Mouse (Mus musculus) heart, embryonic 16.5 days (tissue): ENCODE measurements around the gene AC109138.7. TPM values are rescaled to one million over a fixed set of nuclear protein-coding genes. Genes with fewer than 3 reads are reported as not detected.
A peak's percentile ranks its signal among the peaks of the same experiment; 100 is the strongest.

Source experiments
- ATAC-seq: fragments of 200-750 bp; cut with Nextera tagmentation; replicated peaks from 2 replicates; pipeline ENCODE4 v1.8.0; 2017; ENCODE audit warnings: moderate number of reproducible peaks; ENCODE audit not compliant: insufficient read depth, low FRiP score; ENCODE audit errors: extremely low read depth
- H3K27ac ChIP-seq: fragments of 300-500 bp; sonication (generic); 2 replicates; pipeline ENCODE4 v1.5.1; 2014; ENCODE audit warnings: mild to moderate bottlenecking, low read length, control low read depth, moderate library complexity
- H3K27me3 ChIP-seq: fragments of 300-500 bp; sonication (generic); 2 replicates; pipeline ENCODE4 v1.6.1; 2014; ENCODE audit warnings: low read length, mixed read lengths; ENCODE audit not compliant: control insufficient read depth, insufficient read depth
- H3K36me3 ChIP-seq: fragments of 300-500 bp; sonication (generic); 2 replicates; pipeline ENCODE4 v1.6.1; 2014; ENCODE audit not compliant: control insufficient read depth, insufficient read depth
- H3K4me1 ChIP-seq: fragments of 300-500 bp; sonication (generic); 2 replicates; pipeline ENCODE4 v1.6.1; 2014; ENCODE audit warnings: low read length, mixed read lengths; ENCODE audit not compliant: control insufficient read depth, insufficient read depth
- H3K4me2 ChIP-seq: fragments of 300-500 bp; sonication (generic); 2 replicates; pipeline ENCODE4 v1.6.1; 2014; ENCODE audit warnings: low read depth, mild to moderate bottlenecking, control low read depth, low read length
- H3K4me3 ChIP-seq: fragments of 300-500 bp; sonication (generic); 2 replicates; pipeline ENCODE4 v1.5.1; 2014; ENCODE audit warnings: mild to moderate bottlenecking, control low read depth, low read length
- H3K9ac ChIP-seq: fragments of 300-500 bp; sonication (generic); 2 replicates; pipeline ENCODE4 v1.6.1; 2014; ENCODE audit warnings: low read length, control low read depth
- H3K9me3 ChIP-seq: fragments of 300-500 bp; sonication (generic); replicated peaks from 2 replicates; pipeline ENCODE4 v1.6.1; 2016; ENCODE audit warnings: low read length; ENCODE audit not compliant: control insufficient read depth
- WGBS: fragments of 180-500 bp; shearing (Covaris S2); extraction: QIAGEN DNeasy Blood & Tissue Kit; methylation state at CpG from one replicate; pipeline ENCODE4 v1.1.7; 2014; 5-methylcytosine and 5-hydroxymethylcytosine counted together
- polyA plus RNA-seq: library from polyadenylated mRNA; unstranded; fragments of >200 nt; fragmentation: Nextera tagmentation; extraction: Ambion mirVana; gene quantifications from 2 replicates; pipeline ENCODE4 v1.2.1, GENCODE M21; 2015

Gene AC109138.7
- polyA plus RNA-seq, 1 experiment from 2014 or later, result not detected

DNA sequence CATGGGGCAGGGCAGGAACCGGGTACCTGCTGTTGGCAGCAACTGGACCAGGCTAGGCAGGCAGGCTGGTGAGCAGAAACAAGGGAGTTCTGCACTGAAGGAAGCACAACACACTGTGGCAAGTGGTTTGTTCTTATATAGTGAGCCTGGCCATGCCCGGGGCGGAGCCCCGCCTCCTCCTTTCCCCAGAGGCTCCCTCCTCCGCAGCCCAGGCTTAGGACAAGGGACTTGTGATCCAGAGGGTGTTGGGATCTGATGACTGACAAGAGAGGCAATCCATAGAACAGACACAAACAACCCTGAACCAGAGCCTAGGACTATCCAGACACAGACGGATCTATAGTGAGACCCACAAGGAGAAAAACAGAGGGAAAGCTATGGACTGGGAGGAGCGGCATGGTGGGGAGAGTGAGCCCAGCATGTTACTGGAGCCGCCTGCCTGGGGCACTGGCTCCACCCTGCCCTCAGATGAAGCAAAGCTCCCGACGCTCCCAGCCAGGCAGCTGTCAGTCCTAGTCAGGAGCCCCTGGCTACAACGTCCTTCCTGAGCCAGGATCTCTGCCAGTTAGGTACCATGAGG is 38.7 kb upstream of the AC109138.7 start, which contains the start of gene Carns1:
Carns1 (minus strand) TSS at position 112 of the 580 bp plus-strand sequence.
- Histone ChIP-seq H3K27me3 (no peaks in the 10 kb centered on the region), H3K4me3 (peak within 1 kb of the TSS; percentile 46), H3K4me2 (peak within 1 kb of the TSS; percentile 68), H3K9me3 (no peaks in the 10 kb centered on the region), H3K4me1 (peaks cover 45% of the 10 kb centered on the region), H3K36me3 (no peaks in the 10 kb centered on the region), H3K9ac (peak within 1 kb of the TSS; percentile 66), H3K27ac (peak within 1 kb of the TSS; percentile 88)
- WGBS, result 10% methylated on average over 11 of the region's 11 CpGs
- peak; percentile 50 for ATAC-seq

DNA sequence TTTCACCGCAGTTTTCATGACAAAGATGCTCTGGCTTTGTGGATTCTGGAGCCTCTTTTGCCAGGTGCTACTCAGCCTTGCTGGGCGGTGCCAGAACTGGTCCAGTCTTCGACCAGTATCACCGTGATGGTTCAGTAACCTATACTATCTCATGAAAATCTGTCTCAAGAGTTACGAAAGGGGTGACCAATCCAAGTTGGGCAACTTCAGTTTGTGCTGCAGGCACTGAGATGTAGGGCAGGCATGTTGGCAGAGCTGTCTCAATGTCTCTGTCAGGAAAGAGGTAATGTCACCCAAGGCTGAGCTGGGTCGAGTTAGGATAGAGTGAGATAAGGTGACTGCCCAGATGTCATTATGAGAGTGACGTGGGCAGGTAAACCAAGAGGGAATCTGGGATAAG is 33.7 kb upstream of the AC109138.7 start:
- Histone ChIP-seq H3K4me1 (peaks cover 14% of the 10 kb centered on the region), H3K36me3 (no peaks in the 10 kb centered on the region), H3K4me3 (no peak overlapping the region), H3K27me3 (no peaks in the 10 kb centered on the region), H3K4me2 (no peak overlapping the region), H3K27ac (no peak overlapping the region), H3K9me3 (no peaks in the 10 kb centered on the region), H3K9ac (no peak overlapping the region)
- 81% methylated on average over 7 of the region's 7 CpGs for WGBS
- no peak for ATAC-seq

DNA sequence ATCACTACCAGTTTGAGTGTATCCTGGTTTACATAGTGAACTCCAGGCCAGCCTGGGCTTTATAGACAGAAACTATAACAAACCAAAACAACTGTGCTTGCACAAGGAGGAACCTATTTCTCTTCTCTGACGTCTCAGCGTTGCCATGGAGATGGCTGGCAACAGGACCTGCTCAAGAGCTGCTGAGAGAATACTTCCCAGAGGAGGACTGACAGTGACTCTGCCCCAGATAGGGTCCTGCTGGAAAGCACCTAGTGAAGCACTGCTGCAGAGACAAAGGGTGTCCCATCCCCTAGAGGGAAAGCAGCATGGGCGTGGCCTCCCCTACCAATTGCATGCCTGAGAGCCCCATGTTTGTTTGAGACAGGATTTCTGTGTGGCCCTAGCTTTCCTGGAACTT is 32.3 kb upstream of the AC109138.7 start:
- Histone ChIP-seq H3K36me3 (no peaks in the 10 kb centered on the region), H3K4me2 (no peak overlapping the region), H3K27ac (no peak overlapping the region), H3K4me1 (peaks cover 20% of the 10 kb centered on the region), H3K27me3 (no peaks in the 10 kb centered on the region), H3K4me3 (no peak overlapping the region), H3K9ac (no peak overlapping the region), H3K9me3 (no peaks in the 10 kb centered on the region)
- WGBS, result 49% methylated on average over 3 of the region's 3 CpGs
- no peak for ATAC-seq

DNA sequence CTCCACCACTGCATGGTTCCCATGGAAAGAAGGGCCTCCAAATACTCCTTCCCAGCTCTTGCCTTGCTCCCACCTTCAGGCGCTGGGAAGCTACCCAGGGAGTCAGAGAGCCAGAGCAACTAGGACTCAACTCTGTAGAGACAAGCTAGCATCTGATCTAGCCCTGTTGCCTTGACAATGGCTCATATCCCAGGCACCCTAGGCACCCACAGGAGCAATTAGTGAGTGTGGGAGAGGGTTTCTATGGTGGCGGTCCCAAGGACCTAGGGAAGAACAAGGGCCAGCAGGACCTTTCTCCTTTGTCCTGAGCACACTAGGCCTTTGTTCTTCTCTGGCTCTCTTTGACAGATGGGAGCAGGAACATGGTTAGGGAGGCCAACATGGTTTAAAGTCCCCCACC is 30.5 kb upstream of the AC109138.7 start:
- WGBS, result 80% methylated on average over 2 of the region's 2 CpGs
- peaks cover 30% of the 10 kb centered on the region for H3K4me1 ChIP-seq
- no peak overlapping the region for H3K9ac ChIP-seq
- no peak overlapping the region for H3K4me3 ChIP-seq
- no peak for ATAC-seq
- no peak overlapping the region for H3K4me2 ChIP-seq
- H3K27me3 ChIP-seq, result no peaks in the 10 kb centered on the region
- no peak overlapping the region for H3K27ac ChIP-seq
- no peaks in the 10 kb centered on the region for H3K36me3 ChIP-seq
- no peaks in the 10 kb centered on the region for H3K9me3 ChIP-seq

DNA sequence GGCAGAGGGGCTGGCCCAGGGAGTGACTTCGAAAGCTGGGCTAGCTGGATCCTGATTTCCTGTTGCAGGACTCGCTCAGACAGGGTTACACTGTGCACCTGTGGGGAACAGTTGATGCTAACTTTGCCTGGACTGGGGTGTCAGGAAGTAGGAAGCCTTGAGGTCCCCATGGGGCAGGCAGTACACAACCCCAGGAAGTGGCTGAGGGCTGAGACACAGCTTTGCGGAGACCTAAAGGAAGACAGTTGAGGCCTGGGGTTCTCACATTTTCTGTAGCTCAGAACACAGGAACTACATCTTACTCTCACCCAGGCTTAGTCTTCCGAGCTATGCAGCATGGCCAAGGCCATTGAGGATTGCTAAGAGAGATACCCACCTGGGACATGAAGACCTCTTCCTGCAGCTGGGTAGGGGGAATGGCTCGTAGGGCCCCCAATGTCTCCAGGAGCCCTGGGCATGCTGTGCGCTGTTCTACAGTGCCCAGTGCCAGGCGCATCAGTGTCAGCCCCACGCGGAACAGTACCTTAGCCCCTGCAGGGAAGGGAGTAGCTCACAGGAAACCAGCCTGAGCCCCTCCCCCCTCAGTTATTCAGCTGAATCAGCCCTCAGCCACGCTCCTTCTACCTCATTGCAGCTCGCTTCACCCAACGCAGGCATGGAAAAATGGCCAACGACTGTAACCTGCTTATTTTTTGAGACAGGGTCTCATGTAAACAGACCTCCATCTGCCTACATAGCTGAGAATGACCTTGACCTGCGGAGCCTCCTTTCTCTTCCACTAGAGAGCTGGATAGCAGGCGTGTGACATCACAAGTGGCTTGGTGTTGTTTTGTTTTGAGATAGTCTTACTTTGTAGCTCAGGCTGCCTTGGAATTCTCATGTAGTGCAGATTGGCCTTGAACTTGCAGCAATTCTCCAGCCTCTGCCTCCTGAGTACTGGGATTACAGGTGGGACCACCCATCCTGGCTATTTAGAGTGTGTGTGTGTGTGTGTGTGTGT is 28.9 kb upstream of the AC109138.7 start:
- Histone ChIP-seq H3K27me3 (no peaks in the 10 kb centered on the region), H3K4me1 (peaks cover 30% of the 10 kb centered on the region), H3K36me3 (no peaks in the 10 kb centered on the region), H3K4me2 (peak overlapping the region; percentile 22; the same call in 1 of the 2 replicates), H3K27ac (peak overlapping the region; percentile 77), H3K9me3 (no peaks in the 10 kb centered on the region), H3K9ac (no peak overlapping the region), H3K4me3 (no peak overlapping the region)
- peak; percentile 67 for ATAC-seq
- 44% methylated on average over 15 of the region's 15 CpGs for WGBS

DNA sequence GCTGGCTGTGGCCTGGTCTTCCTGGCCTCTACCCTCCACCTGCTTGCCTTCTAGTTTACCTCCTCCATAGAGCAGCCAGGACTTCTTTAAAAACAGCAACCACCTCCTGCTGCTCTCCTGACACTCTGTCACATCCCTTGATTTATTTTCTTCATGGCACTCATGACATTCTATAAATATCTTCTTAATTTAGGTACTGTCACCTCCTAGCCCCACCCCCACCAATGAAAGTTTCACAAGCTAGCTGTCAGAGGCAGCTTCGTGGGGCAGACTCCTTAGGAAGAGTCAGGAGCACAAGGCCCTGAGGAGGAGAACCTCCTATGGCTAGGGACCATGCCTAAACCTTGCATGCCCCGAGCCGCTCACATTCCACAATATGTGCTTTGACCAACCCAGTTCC is 26.9 kb upstream of the AC109138.7 start:
- Histone ChIP-seq H3K9ac (peak overlapping the region; percentile 34; the same call in 1 of the 2 replicates), H3K4me3 (no peak overlapping the region), H3K4me1 (peaks cover 32% of the 10 kb centered on the region), H3K27ac (peak overlapping the region; percentile 54), H3K9me3 (no peaks in the 10 kb centered on the region), H3K4me2 (peak overlapping the region; percentile 18), H3K27me3 (no peaks in the 10 kb centered on the region), H3K36me3 (no peaks in the 10 kb centered on the region)
- WGBS, result 58% methylated on average over 3 of the region's 3 CpGs
- ATAC-seq, result no peak

DNA sequence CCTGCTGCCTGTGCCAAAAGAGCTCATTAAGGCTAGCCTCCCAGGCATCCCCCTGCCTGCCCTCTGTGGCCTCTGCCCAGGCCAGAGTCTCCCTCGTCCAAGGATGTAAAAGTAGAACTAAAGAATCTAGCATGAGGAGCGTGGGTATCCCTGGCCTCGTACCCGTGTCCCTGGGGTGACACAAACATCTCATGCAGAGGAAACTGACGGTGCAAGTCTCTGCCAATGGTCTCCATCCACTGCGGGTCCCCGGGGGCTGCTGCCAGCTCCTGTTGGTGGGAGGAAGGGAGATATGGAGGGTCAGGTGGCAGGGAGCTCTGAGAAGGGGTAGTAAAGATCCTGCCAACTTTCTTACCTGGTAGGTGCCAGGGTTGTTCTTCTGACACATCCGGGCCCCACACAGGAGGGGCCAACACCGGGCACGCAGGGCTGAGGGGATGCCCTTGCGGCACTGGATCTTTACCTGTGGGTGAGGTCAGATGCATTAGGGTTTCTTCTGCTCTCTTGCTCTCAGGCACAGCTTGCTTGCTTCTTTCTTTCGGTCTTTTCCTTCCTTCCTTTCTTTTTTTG is 25.0 kb upstream of the AC109138.7 start:
- no peak for ATAC-seq
- Histone ChIP-seq H3K27ac (no peak overlapping the region), H3K4me2 (no peak overlapping the region), H3K36me3 (peaks cover 10% of the 10 kb centered on the region), H3K9me3 (no peaks in the 10 kb centered on the region), H3K27me3 (no peaks in the 10 kb centered on the region), H3K4me3 (no peak overlapping the region), H3K9ac (no peak overlapping the region), H3K4me1 (peaks cover 45% of the 10 kb centered on the region)
- 84% methylated on average over 12 of the region's 12 CpGs for WGBS

DNA sequence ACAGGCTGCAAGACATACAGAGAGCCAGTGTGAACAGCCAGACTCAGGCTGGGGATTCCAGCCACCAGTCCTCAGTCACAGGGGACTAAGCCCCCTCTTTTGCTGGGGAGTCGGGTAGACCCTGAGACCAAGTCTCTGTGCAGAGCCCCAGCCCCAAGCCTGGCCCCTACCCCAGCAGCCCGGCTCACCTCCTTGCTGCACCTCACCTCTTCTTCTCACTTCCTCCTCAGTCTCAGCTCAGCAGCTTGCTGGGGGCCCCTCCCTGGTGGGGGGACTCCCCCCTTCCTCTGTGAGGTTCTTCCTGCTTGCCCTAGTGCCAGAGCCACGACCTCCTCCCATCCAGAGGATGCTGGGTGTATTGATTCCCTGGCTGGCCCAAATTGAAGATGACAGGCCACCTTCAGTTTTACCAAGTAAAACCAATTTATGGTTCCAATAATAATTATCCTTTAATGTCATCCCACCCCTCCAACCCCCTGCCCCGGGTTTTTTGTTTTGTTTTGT is 23.3 kb upstream of the AC109138.7 start, which contains the start of gene Tbc1d10c:
Tbc1d10c (minus strand) TSS at position 454 of the 504 bp plus-strand sequence.
- H3K9ac ChIP-seq, result peak within 1 kb of the TSS; percentile 99
- no peak for ATAC-seq
- 39% methylated on average over 4 of the region's 4 CpGs for WGBS
- no peaks in the 10 kb centered on the region for H3K9me3 ChIP-seq
- peaks cover 41% of the 10 kb centered on the region for H3K4me1 ChIP-seq
- peak within 1 kb of the TSS; percentile 95 for H3K4me3 ChIP-seq
- peak within 1 kb of the TSS; percentile 98 for H3K4me2 ChIP-seq
- peak within 1 kb of the TSS; percentile 96 for H3K27ac ChIP-seq
- H3K27me3 ChIP-seq, result no peaks in the 10 kb centered on the region
- peaks cover 27% of the 10 kb centered on the region for H3K36me3 ChIP-seq
